In the genomic region with DNA sequence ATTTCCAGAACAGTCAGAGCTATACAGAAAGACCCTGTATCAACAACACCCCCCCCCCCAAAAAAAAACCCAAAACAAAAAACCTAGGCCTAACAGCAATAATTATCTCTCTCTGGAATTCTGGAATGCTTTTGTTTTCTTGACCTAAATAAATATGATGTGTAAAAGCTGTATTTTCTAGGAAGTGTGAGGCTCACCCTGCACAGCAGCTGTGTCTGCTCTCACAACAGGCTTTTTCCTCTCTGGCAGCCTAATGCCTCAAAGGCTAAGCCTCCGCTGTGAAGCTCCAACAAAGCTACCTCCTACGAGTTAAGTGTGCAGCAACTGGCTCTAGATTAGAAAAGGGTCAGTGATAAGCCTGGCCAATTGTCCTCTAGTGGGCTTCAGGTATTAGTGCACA, we compare ENCODE assay signal across 19 mouse cellular contexts. TPM values are rescaled to one million over a fixed set of nuclear protein-coding genes. Genes with fewer than 3 reads are reported as not detected.
DNase-seq lines count a peak whose midpoint lies in the region; ATAC-seq and TF ChIP-seq lines count a peak whose summit lies in the region.
"Had no signal": no experiment of that assay in that cellular context is flagged by ENCODE, and none has a peak within 500 bp of the region (broad histone marks: within the 10 kb centered on the region; RNA-seq: fewer than 3 reads in every experiment).

No protein-coding gene starts in this region.

- H3K4me1 ChIP-seq in lung, embryonic 16.5 days (replicated peaks; ENCODE audit: control insufficient read depth, insufficient read depth, low read length): peaks cover 36% of the 10 kb centered on the region

- peak overlapping the region; percentile 74 for H3K27ac ChIP-seq in lung, embryonic 16.5 days (ENCODE audit: low read length)
- H3K27ac ChIP-seq in layer of hippocampus, adult 2 months: no peak overlapping the region
- H3K27ac ChIP-seq: embryonic facial prominence, embryonic 10.5 days; heart, adult 2 months; heart, embryonic 15.5 days; hindbrain, embryonic 13.5 days had no signal

- H3K4me2 ChIP-seq in lung, embryonic 16.5 days (ENCODE audit: low read depth, low read length): no peak overlapping the region
- H3K4me2 ChIP-seq: heart, embryonic 11.5 days; heart, embryonic 15.5 days; hindbrain, embryonic 13.5 days had no signal

- no peaks in the 10 kb centered on the region for H3K9me3 ChIP-seq in lung, embryonic 16.5 days (ENCODE audit: control insufficient read depth, low read length)
- H3K9me3 ChIP-seq: embryonic facial prominence, embryonic 10.5 days; heart, embryonic 15.5 days; hindbrain, embryonic 13.5 days had no signal

- ATAC-seq in lung, embryonic 16.5 days (ENCODE audit: low read depth): peak; percentile 62
- ATAC-seq: forebrain, embryonic 16.5 days had no signal

- no peaks in the 10 kb centered on the region for H3K36me3 ChIP-seq in lung, embryonic 16.5 days (ENCODE audit: control insufficient read depth, insufficient read depth, low read length)
- H3K36me3 ChIP-seq: embryonic facial prominence, embryonic 10.5 days; heart, embryonic 15.5 days; hindbrain, embryonic 13.5 days had no signal

- no peak overlapping the region for H3K9ac ChIP-seq in lung, embryonic 16.5 days (ENCODE audit: low read length)
- H3K9ac ChIP-seq: heart, embryonic 15.5 days; hindbrain, embryonic 13.5 days had no signal

- WGBS in lung, embryonic 16.5 days: 18% methylated on average over 2 of the region's 2 CpGs

- peak; percentile 64 for DNase-seq in kidney, postnatal 10 days
- no peak for DNase-seq in kidney, adult 11 months
- DNase-seq in lung, adult 18-20 months: no peak
- DNase-seq in retina, postnatal 1 day: peak; percentile 49
- no peak for DNase-seq in retina, embryonic 14.5 days (ENCODE audit: low spot score)
- DNase-seq in layer of hippocampus, adult 2 months (ENCODE audit: low spot score in 2 of 2): no peak
- DNase-seq: adrenal gland, adult 2 months; adrenal gland, postnatal 25 days; cerebellum, adult 2 months; cerebellum, postnatal 10 days; gastrocnemius, postnatal 14 days; heart, adult 2 months; heart, postnatal 14 days had no signal

- no peak for TF ChIP-seq CTCF in layer of hippocampus, adult 2 months (conservative IDR thresholded peaks at IDR 0.05)

- no peaks in the 10 kb centered on the region for H3K27me3 ChIP-seq in lung, embryonic 16.5 days (ENCODE audit: control insufficient read depth, insufficient read depth, low read depth, low read length)
- H3K27me3 ChIP-seq: heart, embryonic 15.5 days had no signal

- H3K4me3 ChIP-seq in lung, embryonic 16.5 days (ENCODE audit: low read length): no peak overlapping the region
- no peak overlapping the region for H3K4me3 ChIP-seq in layer of hippocampus, adult 2 months
- H3K4me3 ChIP-seq: embryonic facial prominence, embryonic 10.5 days; heart, adult 2 months; heart, embryonic 15.5 days; hindbrain, embryonic 13.5 days had no signal

RNA-seq across cellular contexts. Expression of a gene that starts 12.4 kb away (rescaled TPM):
- 64.4 and 67.2 TPM in 2 replicates for polyA plus RNA-seq in lung, embryonic 16.5 days (2015; fragmentation: Nextera tagmentation; extraction: Ambion mirVana)
- total RNA-seq in layer of hippocampus, adult 2 months (2021): 100 to 1,000 TPM; 137 to 139 TPM

RNA-seq across cellular contexts. Expression of a gene that starts 50.8 kb away (rescaled TPM):
- polyA plus RNA-seq in lung, embryonic 16.5 days (2015; fragmentation: Nextera tagmentation; extraction: Ambion mirVana): 41.0 and 41.8 TPM in 2 replicates
- total RNA-seq in layer of hippocampus, adult 2 months (2021): 10 to 100 TPM; 24.0 to 25.2 TPM

RNA-seq across cellular contexts. Expression of a gene that starts 51.1 kb away (rescaled TPM):
- polyA plus RNA-seq in lung, embryonic 16.5 days (2015; fragmentation: Nextera tagmentation; extraction: Ambion mirVana): 190 and 214 TPM in 2 replicates
- total RNA-seq in layer of hippocampus, adult 2 months (2021): 1 to 10 TPM; 5.7 to 7.9 TPM

RNA-seq across cellular contexts. Expression of a gene that starts 56.7 kb away (rescaled TPM):
- polyA plus RNA-seq in lung, embryonic 16.5 days (2015; fragmentation: Nextera tagmentation; extraction: Ambion mirVana): 242 and 259 TPM in 2 replicates
- total RNA-seq in layer of hippocampus, adult 2 months (2021): 10 to 100 TPM; 20.5 to 21.5 TPM

Comparison
In these comparisons a context has a peak if more than half of its experiments do, and no peak if none do; other contexts are left out.
1. DNase-seq: peak in kidney, postnatal 10 days (single experiment) and retina, postnatal 1 day (single experiment); none in kidney, adult 11 months (single experiment), lung, adult 18-20 months (0 of 2), retina, embryonic 14.5 days (single experiment) and layer of hippocampus, adult 2 months (0 of 2).